Mouse (Mus musculus) ES-E14 (cell line): ENCODE data around the gene Mybbp1a.

Experiments
- CHD2 ChIP-seq: IDR thresholded peaks from 2 replicates; pipeline ENCODE4 v1.6.1; 2014; ENCODE audit warnings: mild to moderate bottlenecking, low read depth, low read length, inconsistent platforms
- HCFC1 ChIP-seq: IDR thresholded peaks from 2 replicates; pipeline ENCODE4 v1.6.1; 2012; ENCODE audit warnings: low read length, inconsistent platforms, borderline replicate concordance; ENCODE audit not compliant: insufficient read depth
- MAFK ChIP-seq: IDR thresholded peaks from 2 replicates; pipeline ENCODE4 v1.6.1; 2014; ENCODE audit warnings: mild to moderate bottlenecking, low read depth, low read length, inconsistent platforms; ENCODE audit not compliant: insufficient read depth
- ZC3H11A ChIP-seq: IDR thresholded peaks from 2 replicates; pipeline ENCODE4 v1.6.1; 2012; ENCODE audit warnings: low read depth, mild to moderate bottlenecking, inconsistent platforms, low read length, borderline replicate concordance
- ZNF384 ChIP-seq: IDR thresholded peaks from 2 replicates; pipeline ENCODE4 v1.6.1; 2012; ENCODE audit warnings: low read depth, low read length, inconsistent platforms

DNA sequence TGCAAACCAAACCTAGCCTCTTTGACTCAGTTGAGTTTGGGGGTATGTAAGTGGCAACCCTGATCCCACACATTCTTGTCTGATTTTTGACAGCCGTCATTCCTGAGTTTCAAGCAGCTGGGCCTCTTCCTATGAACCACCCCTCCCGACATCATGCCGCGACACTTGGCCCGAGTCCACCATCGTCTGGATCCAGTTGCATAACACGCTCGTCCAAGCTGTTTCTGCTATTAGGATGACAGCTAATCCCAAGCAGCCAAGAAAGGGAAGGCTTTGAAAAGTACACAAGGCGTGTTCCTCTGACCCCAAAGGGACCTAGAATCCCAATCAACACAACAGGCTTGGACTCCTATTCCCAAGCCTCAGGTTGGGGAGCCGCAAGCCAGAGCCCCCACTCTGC is 44.1 kb upstream of the Mybbp1a start:
- TF ChIP-seq ZC3H11A (no peak), HCFC1 (no peak), MAFK (no peak), ZNF384 (no peak), CHD2 (no peak)
